19 mouse cellular contexts compared by ENCODE assay signal in genomic region chr13:34991581-34992273, GRCm38 (mm10). TPM values are rescaled to one million over a fixed set of nuclear protein-coding genes. Genes with fewer than 3 reads are reported as not detected.
A peak's percentile ranks its signal among the peaks of the same experiment; 100 is the strongest.
DNase-seq lines count a peak whose midpoint lies in the region; ATAC-seq lines count a peak whose summit lies in the region.
"Had no signal": no experiment of that assay in that cellular context is flagged by ENCODE, and none has a peak within 500 bp of the region (broad histone marks: within the 10 kb centered on the region; RNA-seq: fewer than 3 reads in every experiment).

No protein-coding gene starts in this region.

- no peak overlapping the region for H3K4me3 ChIP-seq in hindbrain, embryonic 13.5 days
- H3K4me3 ChIP-seq in hindbrain, embryonic 11.5 days (ENCODE audit: low read depth, low read length), result no peak overlapping the region
- H3K4me3 ChIP-seq in liver, embryonic 12.5 days, result no peak overlapping the region
- H3K4me3 ChIP-seq: forebrain, embryonic 12.5 days had no signal

- peaks cover 31% of the 10 kb centered on the region for H3K4me1 ChIP-seq in hindbrain, embryonic 13.5 days (replicated peaks)
- H3K4me1 ChIP-seq in hindbrain, embryonic 11.5 days (replicated peaks; ENCODE audit: control insufficient read depth, insufficient read depth, low read length), result no peaks in the 10 kb centered on the region
- peaks cover 31% of the 10 kb centered on the region for H3K4me1 ChIP-seq in liver, embryonic 12.5 days

- no peaks in the 10 kb centered on the region for H3K9me3 ChIP-seq in hindbrain, embryonic 13.5 days
- H3K9me3 ChIP-seq in hindbrain, embryonic 11.5 days (ENCODE audit: control insufficient read depth, low read length), result no peaks in the 10 kb centered on the region
- H3K9me3 ChIP-seq in liver, embryonic 12.5 days (replicated peaks), result no peaks in the 10 kb centered on the region
- H3K9me3 ChIP-seq: embryonic facial prominence, embryonic 10.5 days; forebrain, embryonic 12.5 days; heart, embryonic 15.5 days; intestine, embryonic 15.5 days; lung, embryonic 15.5 days had no signal

- WGBS in hindbrain, embryonic 13.5 days, result 74% methylated on average over 4 of the region's 4 CpGs
- WGBS in hindbrain, embryonic 11.5 days, result 80% methylated on average over 4 of the region's 4 CpGs
- 53% methylated on average over 4 of the region's 4 CpGs for WGBS in liver, embryonic 12.5 days (ENCODE audit: insufficient replicate concordance)

- H3K27ac ChIP-seq in hindbrain, embryonic 13.5 days, result no peak overlapping the region
- no peak overlapping the region for H3K27ac ChIP-seq in hindbrain, embryonic 11.5 days (ENCODE audit: low read depth, low read length)
- H3K27ac ChIP-seq in liver, embryonic 12.5 days, result no peak overlapping the region
- H3K27ac ChIP-seq: embryonic facial prominence, embryonic 10.5 days; forebrain, embryonic 12.5 days; heart, embryonic 15.5 days; intestine, embryonic 15.5 days; lung, embryonic 15.5 days; stomach, postnatal 0 days had no signal

- H3K9ac ChIP-seq in hindbrain, embryonic 13.5 days, result no peak overlapping the region
- no peak overlapping the region for H3K9ac ChIP-seq in hindbrain, embryonic 11.5 days (ENCODE audit: low read depth, low read length)
- H3K9ac ChIP-seq in liver, embryonic 12.5 days, result no peak overlapping the region
- H3K9ac ChIP-seq: forebrain, embryonic 12.5 days; heart, embryonic 15.5 days; intestine, embryonic 15.5 days; lung, embryonic 15.5 days had no signal

- H3K36me3 ChIP-seq in hindbrain, embryonic 13.5 days, result peaks cover 37% of the 10 kb centered on the region
- H3K36me3 ChIP-seq in hindbrain, embryonic 11.5 days (ENCODE audit: control insufficient read depth, insufficient read depth, low read length), result peaks cover 2% of the 10 kb centered on the region; the same call in 1 of the 2 replicates
- peaks cover 37% of the 10 kb centered on the region for H3K36me3 ChIP-seq in liver, embryonic 12.5 days

- no peak for DNase-seq in hindbrain, embryonic 11.5 days (ENCODE audit: low spot score)
- peak; percentile 17 for DNase-seq in lung, postnatal 25 days (ENCODE audit: low spot score)
- DNase-seq in lung, adult 18-20 months, result no peak
- DNase-seq in MEL-GATA-1-ER (ENCODE audit: extremely low read depth, low read depth), result peak; percentile 26
- no peak for DNase-seq in layer of hippocampus, adult 9-10 months (ENCODE audit: low spot score)
- DNase-seq: cerebellum, adult 2 months; heart, postnatal 4 days; layer of hippocampus, postnatal 36 days; right cerebral cortex, adult 18-20 months had no signal

- no peak for ATAC-seq in hindbrain, embryonic 13.5 days (ENCODE audit: low FRiP score)
- ATAC-seq in hindbrain, embryonic 11.5 days (ENCODE audit: low FRiP score), result no peak
- no peak for ATAC-seq in liver, embryonic 12.5 days
- ATAC-seq in inflammation-experienced regulatory T-cells, adult 6 months, result no peak
- ATAC-seq: intestine, embryonic 15.5 days had no signal

- peak overlapping the region; percentile 23 for H3K4me2 ChIP-seq in hindbrain, embryonic 13.5 days
- no peak overlapping the region for H3K4me2 ChIP-seq in hindbrain, embryonic 11.5 days (replicated peaks; ENCODE audit: low read depth, low read length)
- H3K4me2 ChIP-seq in liver, embryonic 12.5 days, result peak overlapping the region; percentile 12

- no peaks in the 10 kb centered on the region for H3K27me3 ChIP-seq in hindbrain, embryonic 13.5 days
- no peaks in the 10 kb centered on the region for H3K27me3 ChIP-seq in hindbrain, embryonic 11.5 days (ENCODE audit: control insufficient read depth, insufficient read depth, low read length)
- no peaks in the 10 kb centered on the region for H3K27me3 ChIP-seq in liver, embryonic 12.5 days (replicated peaks)
- H3K27me3 ChIP-seq: CH12.LX; forebrain, embryonic 12.5 days; heart, embryonic 15.5 days; intestine, embryonic 15.5 days; lung, embryonic 15.5 days had no signal

RNA-seq across cellular contexts. Expression of gene Eci3, which starts 28.1 kb away (rescaled TPM):
- 0.44 and 0.65 TPM in 2 replicates for polyA plus RNA-seq in hindbrain, embryonic 13.5 days (2015; fragmentation: Nextera tagmentation; extraction: Ambion mirVana)
- polyA plus RNA-seq in hindbrain, embryonic 11.5 days (2014; fragmentation: Nextera tagmentation; extraction: Ambion mirVana), result 0.85 and 1.2 TPM in 2 replicates
- 0.17 TPM in 1 of 2 replicates, not detected in the other for polyA plus RNA-seq in liver, embryonic 12.5 days (2016; fragmentation: Nextera tagmentation; extraction: Ambion mirVana)
- polyA plus RNA-seq in inflammation-experienced regulatory T-cells, adult 6 months (2017; shearing (Covaris generic)), result under 1 TPM in 1 of 3 experiments, not detected in 2; 0.78 TPM

RNA-seq across cellular contexts. Expression of gene Eci2, which starts 35.2 kb away (rescaled TPM):
- 115 and 119 TPM in 2 replicates for polyA plus RNA-seq in hindbrain, embryonic 13.5 days (2015; fragmentation: Nextera tagmentation; extraction: Ambion mirVana)
- 124 and 128 TPM in 2 replicates for polyA plus RNA-seq in hindbrain, embryonic 11.5 days (2014; fragmentation: Nextera tagmentation; extraction: Ambion mirVana)
- 54.9 and 55.3 TPM in 2 replicates for polyA plus RNA-seq in liver, embryonic 12.5 days (2016; fragmentation: Nextera tagmentation; extraction: Ambion mirVana)
- 100 to 1,000 TPM in 1 of 3 experiments, 10 to 100 TPM in 2; 89.0 to 105 (median 99.2) TPM for polyA plus RNA-seq in inflammation-experienced regulatory T-cells, adult 6 months (2017; shearing (Covaris generic))

Comparison
In these comparisons a context has a peak if more than half of its experiments do, and no peak if none do; other contexts are left out.
1. DNase-seq: peak in lung, postnatal 25 days (single experiment) and MEL-GATA-1-ER (single experiment); none in hindbrain, embryonic 11.5 days (single experiment), lung, adult 18-20 months (0 of 2) and layer of hippocampus, adult 9-10 months (single experiment).